Mouse (Mus musculus): ENCODE measurements around the gene Kazn. TPM values are rescaled to one million over a fixed set of nuclear protein-coding genes. Genes with fewer than 3 reads are reported as not detected.

The Kazn gene
- 0.72 and 0.74 TPM in 2 replicates for polyA plus RNA-seq (2015; fragmentation: Nextera tagmentation; extraction: Ambion mirVana)

DNA sequence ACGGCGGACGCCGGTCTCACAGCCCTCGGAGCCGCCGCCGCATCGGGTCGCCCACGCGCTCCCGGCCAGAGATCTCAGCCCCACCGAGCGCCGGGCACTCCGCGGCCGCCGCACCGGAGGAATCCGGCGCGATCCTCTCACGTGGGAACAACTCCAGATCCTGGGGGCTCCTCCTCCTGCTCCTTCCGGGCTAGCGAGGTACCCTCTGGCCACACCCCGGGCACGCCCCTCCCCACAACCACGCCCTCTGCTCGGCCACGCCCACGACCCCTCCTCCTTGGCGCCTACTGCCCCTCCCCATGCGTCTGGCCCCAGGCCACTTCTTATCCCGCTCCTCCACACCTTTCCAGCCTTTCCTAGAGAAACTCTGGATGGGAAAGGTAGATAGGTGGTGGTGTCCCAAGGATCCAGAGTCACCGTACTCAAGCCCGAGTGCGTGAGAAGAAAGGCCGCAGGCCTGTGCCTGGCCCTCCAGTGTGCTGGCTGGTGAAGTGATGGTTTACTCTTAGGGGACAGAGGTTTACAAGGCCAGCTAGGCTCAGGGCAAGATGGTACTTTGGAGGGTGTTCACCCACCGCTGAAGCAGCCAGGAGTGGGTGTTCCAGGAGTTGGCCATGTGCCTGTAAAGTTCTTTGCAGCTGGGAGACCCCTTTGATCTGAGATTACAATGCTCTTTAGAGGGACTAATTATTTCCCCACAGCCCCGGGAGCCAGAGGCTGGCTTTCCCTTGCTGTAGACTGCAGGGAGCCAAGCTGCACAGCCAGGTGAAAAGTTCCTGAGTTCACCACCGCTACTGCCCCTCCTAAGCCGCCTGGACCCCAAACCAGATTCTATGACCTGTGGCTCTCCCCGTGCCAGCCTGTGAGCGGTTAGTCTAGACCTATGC is at the start of gene Kazn:
Gene Kazn (minus strand): TSS at position 162 of the 887 bp plus-strand sequence.
- TF ChIP-seq EP300 (IDR thresholded peaks at IDR 0.05; ENCODE audit: low read depth) (no peak), CTCF (IDR thresholded peaks at IDR 0.05; ENCODE audit: low read depth) (no peak)
- WGBS (ENCODE audit: insufficient replicate concordance): 10% methylated on average over 41 of the region's 46 CpGs
- Histone ChIP-seq H3K4me1 (ENCODE audit: insufficient read depth) (peaks cover 9% of the 10 kb centered on the region), H3K9me3 (ENCODE audit: low read length) (no peaks in the 10 kb centered on the region), H3K36me3 (replicated peaks; ENCODE audit: insufficient read depth, low read length) (no peaks in the 10 kb centered on the region), H3K27me3 (ENCODE audit: insufficient read depth, low read length) (peaks cover 8% of the 10 kb centered on the region; the same call in 1 of the 2 replicates), H3K4me3 (ENCODE audit: low read depth, low read length) (peak within 1 kb of the TSS; percentile 49), H3K4me2 (ENCODE audit: low read depth, low read length) (peak within 1 kb of the TSS; percentile 80), H3K27ac (ENCODE audit: low read depth) (no peak within 1 kb of the TSS; the same call in 1 of the 2 replicates), H3K9ac (replicated peaks) (peak within 1 kb of the TSS; percentile 55)
- DNase-seq (peak; percentile 83), ATAC-seq (peak; percentile 75)

DNA sequence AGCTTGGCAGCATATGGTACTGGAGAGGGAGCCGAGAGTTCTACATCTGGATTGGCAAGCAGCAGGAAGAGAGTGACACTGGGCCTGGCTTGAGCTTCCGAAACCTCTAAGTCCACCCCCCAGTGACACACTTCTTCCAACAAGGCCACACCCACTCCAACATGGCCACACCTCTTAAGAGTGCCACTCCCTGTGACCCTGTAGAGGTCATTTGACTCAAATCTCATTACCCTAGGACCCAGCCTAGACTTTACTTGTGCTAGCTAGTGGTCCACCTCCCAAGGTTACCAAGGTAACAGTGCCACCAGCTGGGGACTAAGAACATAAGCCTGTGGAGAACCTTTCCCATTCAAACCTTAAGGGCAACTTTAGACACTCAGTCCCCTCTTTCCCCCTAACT is 46.3 kb upstream of the Kazn start:
- H3K9me3 ChIP-seq (ENCODE audit: low read length): no peaks in the 10 kb centered on the region
- no peak for ATAC-seq
- no peak overlapping the region for H3K4me3 ChIP-seq (ENCODE audit: low read depth, low read length)
- no peak overlapping the region for H3K9ac ChIP-seq (replicated peaks)
- H3K36me3 ChIP-seq (replicated peaks; ENCODE audit: insufficient read depth, low read length): no peaks in the 10 kb centered on the region
- DNase-seq: no peak
- no peak overlapping the region for H3K4me2 ChIP-seq (ENCODE audit: low read depth, low read length)
- H3K27me3 ChIP-seq (ENCODE audit: insufficient read depth, low read length): no peaks in the 10 kb centered on the region
- no peak overlapping the region for H3K27ac ChIP-seq (ENCODE audit: low read depth)
- 77% methylated on average over 2 of the region's 2 CpGs for WGBS (ENCODE audit: insufficient replicate concordance)
- H3K4me1 ChIP-seq (ENCODE audit: insufficient read depth): no peaks in the 10 kb centered on the region
- TF ChIP-seq EP300 (IDR thresholded peaks at IDR 0.05; ENCODE audit: low read depth) (no peak), CTCF (IDR thresholded peaks at IDR 0.05; ENCODE audit: low read depth) (no peak)

DNA sequence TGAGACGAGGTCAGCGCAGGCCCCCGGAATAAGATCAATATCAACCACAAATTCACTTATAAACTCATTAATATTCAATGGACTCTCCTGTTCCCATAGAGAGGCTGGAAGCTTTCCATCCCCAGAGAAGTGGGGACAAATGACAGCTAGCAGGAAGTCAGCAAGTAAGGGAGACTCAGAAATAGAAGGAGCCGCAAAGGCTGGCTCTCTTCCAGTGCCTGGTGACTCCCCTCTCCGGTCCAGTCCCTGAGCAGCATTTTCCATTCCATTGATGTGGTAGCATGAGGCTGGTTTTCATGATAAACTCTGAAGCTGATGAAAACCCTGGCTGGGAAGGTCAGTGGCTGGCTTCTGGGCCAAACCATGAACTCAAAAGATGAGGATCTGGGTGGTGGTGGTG is 44.7 kb upstream of the Kazn start:
- no peaks in the 10 kb centered on the region for H3K4me1 ChIP-seq (ENCODE audit: insufficient read depth)
- H3K36me3 ChIP-seq (replicated peaks; ENCODE audit: insufficient read depth, low read length): no peaks in the 10 kb centered on the region
- DNase-seq: no peak
- H3K27ac ChIP-seq (ENCODE audit: low read depth): no peak overlapping the region
- WGBS (ENCODE audit: insufficient replicate concordance): 81% methylated on average over 5 of the region's 5 CpGs
- H3K4me2 ChIP-seq (ENCODE audit: low read depth, low read length): no peak overlapping the region
- TF ChIP-seq CTCF (IDR thresholded peaks at IDR 0.05; ENCODE audit: low read depth): no peak
- TF ChIP-seq EP300 (IDR thresholded peaks at IDR 0.05; ENCODE audit: low read depth): no peak
- no peak for ATAC-seq
- no peak overlapping the region for H3K4me3 ChIP-seq (ENCODE audit: low read depth, low read length)
- no peak overlapping the region for H3K9ac ChIP-seq (replicated peaks)
- H3K27me3 ChIP-seq (ENCODE audit: insufficient read depth, low read length): no peaks in the 10 kb centered on the region
- H3K9me3 ChIP-seq (ENCODE audit: low read length): no peaks in the 10 kb centered on the region

DNA sequence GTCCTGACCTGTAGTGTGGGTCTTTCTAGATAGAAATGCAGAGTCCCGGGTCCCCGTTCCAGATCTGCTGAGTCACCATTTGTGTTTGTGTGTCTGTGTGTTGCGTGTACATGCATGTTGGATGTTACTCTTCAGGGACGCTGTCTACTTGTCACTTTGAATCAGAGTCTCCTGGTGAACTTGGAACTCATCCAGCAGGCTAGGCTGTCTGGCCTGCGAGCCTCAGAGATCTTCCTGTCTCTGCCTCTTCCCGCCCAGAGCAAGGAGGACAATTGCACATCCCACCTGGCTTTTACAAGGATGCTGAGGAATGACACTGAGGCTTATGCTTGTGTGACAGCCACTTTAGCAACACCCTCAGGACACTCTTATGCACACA is 39.0 kb upstream of the Kazn start:
- no peak for TF ChIP-seq EP300 (IDR thresholded peaks at IDR 0.05; ENCODE audit: low read depth)
- no peak for TF ChIP-seq CTCF (IDR thresholded peaks at IDR 0.05; ENCODE audit: low read depth)
- Histone ChIP-seq H3K36me3 (replicated peaks; ENCODE audit: insufficient read depth, low read length) (no peaks in the 10 kb centered on the region), H3K27ac (ENCODE audit: low read depth) (no peak overlapping the region), H3K4me1 (ENCODE audit: insufficient read depth) (no peaks in the 10 kb centered on the region), H3K4me3 (ENCODE audit: low read depth, low read length) (no peak overlapping the region), H3K27me3 (ENCODE audit: insufficient read depth, low read length) (no peaks in the 10 kb centered on the region), H3K9me3 (ENCODE audit: low read length) (no peaks in the 10 kb centered on the region), H3K4me2 (ENCODE audit: low read depth, low read length) (no peak overlapping the region), H3K9ac (replicated peaks) (no peak overlapping the region)
- 79% methylated on average over 6 of the region's 6 CpGs for WGBS (ENCODE audit: insufficient replicate concordance)
- ATAC-seq (no peak), DNase-seq (no peak)

DNA sequence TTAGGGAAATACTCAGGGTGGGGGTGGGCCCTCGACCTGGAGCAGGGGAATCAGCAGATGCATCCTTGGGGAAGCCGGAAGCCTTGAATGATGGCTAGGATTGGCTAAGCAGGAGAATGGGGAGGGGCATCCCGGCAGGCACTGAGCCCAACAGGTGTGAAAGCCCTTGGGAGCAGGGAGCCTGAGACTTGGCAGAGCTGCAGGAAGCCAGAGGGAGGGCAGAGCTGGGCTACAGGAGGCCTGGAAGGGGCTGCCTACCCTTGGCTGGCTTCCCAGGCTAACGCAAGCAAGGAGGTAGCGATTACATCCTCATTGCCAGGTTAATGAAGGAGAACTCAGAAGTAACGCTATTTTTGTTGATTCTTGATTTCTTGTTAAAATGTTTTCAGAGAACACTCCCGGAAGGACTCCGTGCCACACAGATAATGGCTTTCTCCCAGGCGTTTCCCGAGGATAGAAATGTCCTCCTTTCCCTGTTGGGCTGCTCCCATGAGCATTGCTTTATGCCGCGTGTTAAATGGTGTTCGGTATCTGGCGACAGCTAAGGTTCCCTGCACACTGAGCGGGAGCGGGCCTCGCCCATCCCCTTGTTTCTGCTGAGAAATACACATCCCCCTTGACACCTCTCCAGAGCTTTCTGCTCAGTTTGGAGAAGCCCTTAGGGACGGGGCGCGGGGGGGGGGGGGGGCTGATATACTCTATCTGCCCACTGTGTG is 38.4 kb upstream of the Kazn start:
- Histone ChIP-seq H3K27ac (ENCODE audit: low read depth) (no peak overlapping the region), H3K36me3 (replicated peaks; ENCODE audit: insufficient read depth, low read length) (no peaks in the 10 kb centered on the region), H3K4me3 (ENCODE audit: low read depth, low read length) (no peak overlapping the region), H3K4me1 (ENCODE audit: insufficient read depth) (no peaks in the 10 kb centered on the region), H3K27me3 (ENCODE audit: insufficient read depth, low read length) (no peaks in the 10 kb centered on the region), H3K9me3 (ENCODE audit: low read length) (no peaks in the 10 kb centered on the region), H3K9ac (replicated peaks) (no peak overlapping the region), H3K4me2 (ENCODE audit: low read depth, low read length) (no peak overlapping the region)
- WGBS (ENCODE audit: insufficient replicate concordance): 39% methylated on average over 20 of the region's 20 CpGs
- TF ChIP-seq EP300 (IDR thresholded peaks at IDR 0.05; ENCODE audit: low read depth) (no peak), CTCF (IDR thresholded peaks at IDR 0.05; ENCODE audit: low read depth) (no peak)
- no peak for DNase-seq
- no peak for ATAC-seq

DNA sequence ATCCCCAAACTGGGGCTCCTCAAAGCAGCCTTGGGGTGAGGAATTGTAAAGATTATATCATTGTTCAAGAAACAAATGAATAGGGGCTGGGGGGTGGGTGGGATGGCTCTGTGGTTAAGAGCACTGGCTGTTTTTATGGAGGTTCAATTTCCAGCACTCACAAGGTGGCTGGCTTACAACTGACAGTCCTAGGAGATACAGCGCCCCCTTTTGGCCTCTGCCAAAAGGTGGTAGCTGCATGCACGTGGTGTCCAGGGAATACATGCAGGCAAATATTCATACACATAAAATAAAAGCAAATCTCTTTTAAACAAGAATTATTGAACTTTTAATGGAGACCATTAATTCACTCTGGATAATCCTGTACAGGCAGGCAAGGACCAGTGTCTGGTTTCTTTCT is 36.0 kb upstream of the Kazn start:
- Histone ChIP-seq H3K9me3 (ENCODE audit: low read length) (no peaks in the 10 kb centered on the region), H3K27me3 (ENCODE audit: insufficient read depth, low read length) (no peaks in the 10 kb centered on the region), H3K4me2 (ENCODE audit: low read depth, low read length) (no peak overlapping the region), H3K4me3 (ENCODE audit: low read depth, low read length) (no peak overlapping the region), H3K36me3 (replicated peaks; ENCODE audit: insufficient read depth, low read length) (no peaks in the 10 kb centered on the region), H3K9ac (replicated peaks) (no peak overlapping the region), H3K4me1 (ENCODE audit: insufficient read depth) (no peaks in the 10 kb centered on the region), H3K27ac (ENCODE audit: low read depth) (no peak overlapping the region)
- 31% methylated on average over 2 of the region's 2 CpGs for WGBS (ENCODE audit: insufficient replicate concordance)
- ATAC-seq: no peak
- no peak for TF ChIP-seq EP300 (IDR thresholded peaks at IDR 0.05; ENCODE audit: low read depth)
- peak; percentile 33 for TF ChIP-seq CTCF (IDR thresholded peaks at IDR 0.05; ENCODE audit: low read depth)
- peak; percentile 22 for DNase-seq

Measured in liver, postnatal 0 days (tissue).